Mouse (Mus musculus): ENCODE results near the gene Nsg2.

The Nsg2 gene

DNA sequence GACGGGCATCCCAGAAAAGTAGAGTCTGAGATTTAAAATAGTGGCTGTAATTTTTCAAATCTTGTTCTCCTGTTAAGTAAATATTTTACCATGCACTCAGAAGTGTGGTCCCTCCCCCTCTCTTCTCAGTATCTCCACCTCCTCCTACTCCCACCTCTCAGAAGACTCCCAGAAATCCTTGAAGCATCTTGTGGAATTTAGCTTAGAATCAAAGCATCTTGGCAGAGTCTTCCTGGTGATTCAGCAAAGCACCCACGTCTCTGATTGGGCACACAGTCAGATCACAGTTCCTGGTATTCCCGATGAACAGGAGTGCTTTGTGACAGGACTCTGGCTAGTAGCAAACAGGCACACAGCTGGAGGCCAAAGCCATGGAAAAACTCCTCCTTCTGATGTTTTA is 83.2 kb downstream of the Nsg2 start:
- no peak for DNase-seq (ENCODE audit: low read depth)

DNA sequence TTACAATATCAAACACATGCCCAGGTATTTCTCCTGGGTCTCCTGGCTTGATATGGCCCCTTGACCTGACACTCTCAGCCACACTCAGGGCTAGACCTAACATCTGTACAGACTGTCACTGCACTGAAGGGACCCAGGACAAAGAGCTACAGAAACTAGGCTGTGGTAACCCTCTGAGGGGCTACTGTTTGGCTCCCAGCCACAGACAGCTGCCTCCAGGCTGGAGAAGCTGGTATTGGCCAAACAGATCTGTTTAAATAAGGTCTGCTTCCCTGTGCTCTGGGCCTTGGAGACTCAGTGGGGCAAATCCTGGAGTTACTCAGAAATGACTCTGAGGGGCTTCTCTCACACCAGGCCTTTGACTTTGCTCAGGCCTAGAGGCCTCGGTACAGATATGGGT is 86.3 kb downstream of the Nsg2 start:
- no peak for DNase-seq (ENCODE audit: low read depth)

DNA sequence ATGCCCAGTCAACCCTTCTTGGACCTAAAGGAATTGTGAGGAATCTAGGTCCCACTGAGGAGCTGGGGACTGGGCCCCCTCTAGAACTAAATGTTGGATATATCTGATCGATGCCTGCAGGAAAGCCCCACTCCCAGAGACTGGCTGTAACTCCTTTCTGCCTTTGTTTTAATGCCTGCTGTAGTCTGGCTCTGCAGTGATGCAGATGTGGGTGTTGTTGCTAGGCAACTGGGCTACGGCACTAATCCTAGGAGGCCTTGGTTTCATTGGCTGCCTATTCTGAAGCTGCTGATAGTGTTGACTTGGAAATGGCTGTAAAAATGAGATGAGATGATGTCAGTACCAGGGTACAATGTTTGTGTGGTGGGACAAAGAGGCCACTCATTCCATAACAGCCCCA is 87.1 kb downstream of the Nsg2 start:
- DNase-seq (ENCODE audit: low read depth), result no peak

DNA sequence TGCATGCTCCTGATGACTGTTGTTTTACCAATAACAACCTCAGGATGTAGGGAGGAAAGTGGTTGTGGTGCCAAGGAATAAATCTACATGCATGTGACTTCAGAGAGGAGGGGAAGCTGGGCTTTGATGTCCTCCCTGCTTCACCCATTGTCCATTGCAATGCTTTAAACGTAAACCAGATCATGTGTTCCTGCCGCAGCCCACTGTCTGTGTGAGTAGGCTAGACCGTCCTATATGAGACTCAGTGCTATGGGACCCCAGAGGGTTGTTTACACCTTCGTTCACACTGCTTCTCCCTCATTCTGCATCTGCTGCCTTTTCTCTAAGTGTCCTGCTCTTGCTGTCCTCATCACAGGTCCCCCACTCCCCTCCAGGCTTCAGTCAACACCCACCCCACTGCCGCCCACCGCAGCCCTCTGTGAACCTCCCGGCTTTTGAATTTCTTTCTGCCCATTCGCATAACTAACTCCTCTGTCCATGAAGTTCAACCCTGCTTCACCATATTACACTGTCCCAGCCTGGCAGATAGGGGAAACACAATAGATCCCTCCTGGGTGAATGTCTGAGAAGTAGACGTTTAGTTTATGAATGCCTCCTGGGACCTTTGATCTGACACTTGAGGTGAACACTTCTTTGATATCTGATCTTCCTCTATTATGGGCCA is 87.6 kb downstream of the Nsg2 start:
- DNase-seq (ENCODE audit: low read depth), result no peak

DNA sequence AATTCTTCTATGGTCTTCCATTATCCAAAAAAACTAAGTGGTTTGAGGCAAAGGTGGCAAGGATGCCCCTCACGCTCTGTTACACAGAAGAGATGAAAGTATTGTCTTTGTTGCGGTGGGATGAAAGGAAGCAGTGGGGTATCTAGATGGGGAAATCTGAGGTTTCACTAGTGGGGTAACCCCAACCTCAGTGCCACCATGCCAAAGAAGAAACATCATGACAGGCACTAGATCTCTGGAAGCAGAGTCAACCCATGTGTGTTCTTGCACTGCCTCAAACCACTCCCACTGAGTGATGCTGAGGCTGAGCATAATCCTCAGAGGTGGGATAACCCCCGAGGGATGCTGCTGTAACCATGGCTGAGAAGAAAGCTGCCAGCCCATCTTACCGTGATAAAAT is 95.5 kb downstream of the Nsg2 start:
- DNase-seq (ENCODE audit: low read depth), result no peak

DNA sequence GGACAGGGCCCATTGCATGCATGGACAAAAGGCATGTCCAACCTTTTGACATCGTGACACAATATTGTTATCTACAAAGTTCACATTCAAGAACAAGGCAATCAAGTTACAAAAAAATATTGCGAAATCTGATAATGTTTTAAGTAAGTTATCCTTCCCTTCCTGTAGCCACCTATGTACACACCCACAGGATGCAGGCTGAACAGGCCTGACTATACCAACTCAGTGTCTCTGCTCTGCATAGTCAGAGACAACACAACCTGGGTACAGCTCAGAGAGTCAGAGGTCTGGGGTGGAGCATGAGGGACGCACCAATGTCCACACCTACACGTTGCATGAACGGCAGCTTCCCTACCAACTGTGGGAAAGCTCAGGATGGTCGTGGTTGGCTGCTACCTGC is 96.1 kb downstream of the Nsg2 start:
- DNase-seq (ENCODE audit: low read depth), result peak; percentile 3

DNA sequence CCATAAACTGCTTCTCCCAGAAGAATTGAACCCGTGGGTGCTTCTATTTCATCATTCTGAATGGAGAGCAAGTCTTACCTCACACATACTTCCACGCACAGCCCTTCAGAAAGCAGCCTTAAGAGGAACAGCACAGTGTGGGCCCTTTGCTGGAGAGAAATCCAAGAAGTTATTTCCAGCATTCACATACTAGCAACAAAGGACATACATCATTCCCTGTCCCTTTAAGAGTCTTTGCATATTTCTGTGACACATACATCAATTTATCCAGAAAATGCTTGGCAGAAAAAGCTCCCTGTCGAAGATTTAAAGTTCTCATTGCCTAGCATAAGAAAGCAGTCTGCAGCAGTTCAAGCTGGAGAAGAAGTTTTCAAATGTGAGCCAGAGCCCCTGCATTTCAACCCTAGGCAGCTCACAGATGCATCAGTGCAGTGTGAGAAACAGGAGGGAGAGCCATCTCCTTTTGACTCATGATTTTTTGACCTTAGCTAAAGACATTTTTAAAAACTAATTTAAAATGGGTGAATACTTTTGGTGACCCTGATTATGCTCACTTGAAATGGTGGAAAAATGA is 100.9 kb downstream of the Nsg2 start:
- no peak for DNase-seq (ENCODE audit: low read depth)

DNA sequence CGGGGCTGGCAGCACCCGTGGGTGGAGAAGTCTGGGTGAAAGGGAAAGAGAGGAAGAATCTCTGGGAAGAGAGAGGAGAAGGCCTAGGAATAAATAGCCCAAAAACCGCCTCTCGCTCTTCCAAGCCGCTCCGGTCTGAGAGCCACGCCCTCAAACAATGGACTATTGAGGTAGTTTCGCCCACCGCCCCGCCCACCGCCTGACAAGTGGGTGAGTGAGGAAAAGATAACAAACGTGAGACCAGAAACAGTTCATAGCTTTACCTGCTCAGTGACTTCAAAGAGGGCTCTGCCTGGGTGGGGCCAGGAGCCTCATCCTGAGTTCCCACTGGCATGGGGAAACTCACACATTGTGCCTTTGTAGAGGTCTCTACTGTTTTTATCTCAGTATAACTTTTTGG is 102.7 kb downstream of the Nsg2 start:
- DNase-seq (ENCODE audit: low read depth), result no peak

DNA sequence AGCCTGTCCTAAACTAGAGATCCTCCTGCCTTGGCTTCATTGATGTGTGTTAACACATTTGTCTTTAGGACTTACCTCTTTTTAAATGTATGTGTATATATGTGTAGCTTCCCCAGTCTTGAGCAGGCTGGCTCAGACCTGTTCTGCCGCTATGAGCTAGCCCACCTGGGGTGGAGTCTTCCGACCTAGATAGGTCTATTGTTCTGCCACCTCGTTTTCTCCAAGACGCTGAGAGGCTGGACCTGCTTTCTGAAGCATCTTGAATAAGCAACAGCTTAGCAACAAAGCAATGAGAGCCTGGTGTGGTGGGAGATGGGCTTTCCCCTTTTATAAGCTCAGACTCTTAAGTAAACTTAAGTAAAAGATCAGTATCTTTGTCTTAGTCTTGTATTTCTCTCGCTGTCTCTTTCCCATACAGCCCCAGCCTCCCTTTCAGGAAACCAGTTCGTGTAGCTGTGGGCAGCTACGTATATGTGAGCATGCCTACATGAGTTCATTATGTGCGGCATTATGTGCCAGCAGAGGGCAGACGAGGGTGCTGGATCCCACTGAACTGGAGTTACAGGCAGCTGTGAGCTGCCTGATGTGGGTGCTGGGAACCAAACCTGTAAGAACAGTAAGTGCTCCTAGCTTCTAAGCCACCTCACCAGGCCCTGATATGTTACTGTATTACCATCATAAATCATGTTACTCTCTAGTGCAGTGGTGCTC is 104.3 kb downstream of the Nsg2 start:
- DNase-seq (ENCODE audit: low read depth), result peak; percentile 33

DNA sequence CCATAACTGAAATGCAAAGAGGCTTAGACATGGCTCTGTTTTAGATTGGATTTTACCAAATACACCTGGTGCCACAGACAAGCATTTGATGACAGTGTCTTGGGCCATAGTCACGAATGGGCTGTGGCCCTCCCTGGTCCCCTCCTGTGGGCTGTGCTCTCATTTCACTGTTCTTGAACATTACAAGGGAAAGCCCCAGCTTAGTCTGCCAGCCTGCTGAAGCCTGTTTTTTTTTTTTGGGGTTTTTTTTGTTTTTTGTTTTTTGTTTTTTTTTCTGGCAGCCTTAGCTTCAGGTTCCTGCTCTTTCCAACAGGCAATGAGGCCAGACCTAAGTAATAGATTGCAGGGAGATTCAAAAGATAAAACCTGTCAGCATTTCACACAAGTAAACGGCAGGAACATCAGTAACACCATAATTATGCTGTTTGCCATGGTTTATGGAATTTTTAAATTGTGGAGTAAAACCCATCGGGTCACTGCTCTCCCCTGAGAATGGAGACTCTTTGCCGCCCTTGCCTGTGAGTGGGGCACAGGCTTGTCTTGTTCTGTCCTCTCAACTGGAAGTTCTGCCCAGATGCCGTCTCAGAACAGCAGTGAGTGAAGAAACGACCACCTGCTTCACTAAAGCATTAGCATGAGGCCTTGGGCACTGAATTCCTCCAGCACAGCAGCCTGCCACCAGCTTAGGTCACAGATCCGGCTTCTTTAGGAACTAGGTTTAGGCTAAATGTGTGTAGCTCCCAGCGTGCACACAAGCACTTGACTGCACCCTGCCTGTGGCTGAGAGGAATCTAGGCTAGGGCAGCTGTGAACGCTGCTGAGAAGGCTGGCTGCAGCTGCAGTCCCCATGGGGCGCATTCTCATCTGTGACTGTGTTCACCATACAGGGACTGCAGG is 105.7 kb downstream of the Nsg2 start:
- DNase-seq (ENCODE audit: low read depth), result no peak

DNA sequence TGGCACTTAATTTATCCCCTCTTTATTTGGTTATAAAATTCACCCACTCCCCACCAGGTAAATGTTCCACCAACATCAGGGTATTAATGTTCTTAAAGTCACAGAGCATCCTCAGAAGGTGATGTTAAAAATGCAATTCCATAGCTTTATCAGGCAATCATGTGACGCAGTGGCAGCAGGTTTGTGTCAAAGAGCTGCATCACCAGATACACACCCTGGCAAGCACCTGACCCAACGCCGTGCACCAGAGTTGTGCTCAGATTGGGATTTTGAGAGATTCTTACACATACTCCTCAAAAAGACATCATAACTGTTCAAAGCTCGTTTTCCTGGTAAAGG is 106.4 kb downstream of the Nsg2 start:
- no peak for DNase-seq (ENCODE audit: low read depth)

DNA sequence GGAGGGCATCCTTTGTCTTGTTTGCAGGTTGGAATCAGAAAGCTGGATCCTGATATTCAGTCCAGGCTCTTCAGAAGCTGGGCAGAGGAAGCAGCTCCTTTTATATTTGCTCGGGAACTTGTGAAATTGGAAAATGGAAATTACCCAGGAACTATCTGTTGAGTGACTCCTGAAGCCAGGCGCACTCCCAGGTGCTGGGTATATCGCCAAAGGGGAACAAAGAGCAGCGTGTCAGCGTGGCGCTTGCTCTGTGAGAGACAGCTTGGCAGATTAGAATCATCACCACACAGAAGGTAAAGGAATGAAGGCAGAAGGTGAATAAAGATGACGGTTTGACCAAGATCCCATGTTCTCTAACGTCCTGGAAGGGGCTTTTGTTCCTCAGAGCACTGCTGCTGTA is 108.2 kb downstream of the Nsg2 start:
- DNase-seq (ENCODE audit: low read depth), result no peak

Measured in 416B (cell line).